Mouse (Mus musculus): ENCODE measurements at regions not wholly inside any gene's neighbourhood (a gene's known extent, or its start where the extent isn't known, plus 50 kb on each side); places are given as distances from the start of the nearest gene placed in this dataset.

- intact Hi-C loops (cut with DNase I; ENCODE audit: low total_unique reads): no loop called here
- no peak for DNase-seq
These were observed 627.7 kb upstream of the Acvr2a start for GRCm38 (mm10) chr2:48186161-48186560.

- peak; percentile 40 for DNase-seq
- intact Hi-C loops (cut with DNase I; ENCODE audit: low total_unique reads): no loop called here
These were observed 627.3 kb upstream of the Acvr2a start for GRCm38 (mm10) chr2:48186609-48187008.

GRCm38 (mm10) chr2:48211804-48212203, 602.1 kb upstream of the Acvr2a start:
- no peak for DNase-seq
- intact Hi-C loops (cut with DNase I; ENCODE audit: low total_unique reads): no loop called here

- DNase-seq: peak; percentile 5
These were observed 593.1 kb upstream of the Acvr2a start for GRCm38 (mm10) chr2:48220771-48221170.

GRCm38 (mm10) chr2:48223084-48223799, 590.7 kb upstream of the Acvr2a start:
- intact Hi-C loops (cut with DNase I; ENCODE audit: low total_unique reads): no loop called here

More at GRCm38 (mm10) chr2:48220771-48221170, 593.1 kb upstream of the Acvr2a start:
- intact Hi-C loops (cut with DNase I; ENCODE audit: low total_unique reads): no loop called here

GRCm38 (mm10) chr2:48250174-48250573, 563.7 kb upstream of the Acvr2a start:
- no peak for DNase-seq
- intact Hi-C loops (cut with DNase I; ENCODE audit: low total_unique reads): no loop called here

More at GRCm38 (mm10) chr2:48223084-48223799, 590.7 kb upstream of the Acvr2a start:
- DNase-seq: no peak

- intact Hi-C loops (cut with DNase I; ENCODE audit: low total_unique reads): no loop called here
- no peak for DNase-seq
These were observed 553.6 kb upstream of the Acvr2a start for GRCm38 (mm10) chr2:48260299-48260698.

Measured in gastrocnemius, postnatal 14 days (tissue).